Mouse (Mus musculus): ENCODE measurements around the gene Jpt2.

- TF ChIP-seq GATA1 (IDR thresholded peaks at IDR 0.05; ENCODE audit: low read length) (no peak), TAL1 (IDR thresholded peaks at IDR 0.05; ENCODE audit: low read length) (no peak)
Measured at GRCm38 (mm10) chr17:24894061-24894994, 66.2 kb downstream of the Jpt2 start.

All from erythroblast, embryonic 14.5 days (primary cell).